Mouse (Mus musculus) B cell, adult 2 months (primary cell): Measurements from ENCODE around the gene Cd59a.

Source experiments
- DNase-seq, 2 experiments: peaks; one replicate each; pipeline ENCODE4 v3.0.0; 2022

The Cd59a gene

GRCm38 (mm10) chr2:104145983-104146382 is 50.4 kb downstream of the Cd59a start:
- DNase-seq = peak in 1 of 2 experiments; percentile 12

GRCm38 (mm10) chr2:104147910-104148561 is 52.4 kb downstream of the Cd59a start:
- no peak for DNase-seq

- no peak for DNase-seq
These were observed 55.2 kb downstream of the Cd59a start for GRCm38 (mm10) chr2:104150608-104151397.

DNA sequence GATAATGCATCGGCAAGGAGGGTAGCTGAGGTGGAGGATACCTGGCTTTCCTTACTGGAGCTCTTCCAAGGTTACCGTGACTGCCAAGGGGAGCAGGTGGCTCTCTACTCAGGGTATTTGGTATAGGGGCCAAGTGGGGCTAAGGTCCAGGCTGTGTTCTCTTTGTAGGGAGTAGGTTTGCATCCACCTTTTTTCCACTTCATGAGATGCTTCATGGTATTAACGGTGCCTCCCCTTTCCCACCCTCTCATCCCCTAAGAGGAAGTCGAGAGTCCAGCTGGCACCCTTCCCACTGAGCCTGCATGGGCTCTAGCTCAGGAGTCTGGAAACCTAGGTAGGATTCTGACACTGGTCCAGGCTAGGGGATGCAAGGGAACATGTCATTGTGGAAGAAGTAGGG is 57.7 kb downstream of the Cd59a start:
- no peak for DNase-seq

- DNase-seq = no peak
These were observed 58.3 kb downstream of the Cd59a start for GRCm38 (mm10) chr2:104153876-104154275.

GRCm38 (mm10) chr2:104157831-104158230 is 62.2 kb downstream of the Cd59a start:
- DNase-seq = no peak

GRCm38 (mm10) chr2:104163418-104163817 is 67.8 kb downstream of the Cd59a start:
- no peak for DNase-seq

- no peak for DNase-seq
These were observed 68.4 kb downstream of the Cd59a start for GRCm38 (mm10) chr2:104163978-104164487.
